Mouse (Mus musculus) MEL (cell line): ENCODE data around the gene Cabp2.

Source experiments
- BHLHE40 ChIP-seq: IDR thresholded peaks from 2 replicates; pipeline ENCODE4 v1.6.1; 2012; ENCODE audit warnings: low read depth, mild to moderate bottlenecking, inconsistent platforms, low read length, improper control_type of control experiment, borderline replicate concordance
- MAX ChIP-seq: IDR thresholded peaks from 2 replicates; pipeline ENCODE4 v1.6.1; 2011; ENCODE audit warnings: low read length, improper control_type of control experiment
- MAZ ChIP-seq: IDR thresholded peaks from 2 replicates; pipeline ENCODE4 v1.6.1; 2012; ENCODE audit warnings: low read depth, mild to moderate bottlenecking, inconsistent platforms, low read length, improper control_type of control experiment
- MYB ChIP-seq: IDR thresholded peaks from 2 replicates; pipeline ENCODE4 v1.6.1; 2011; ENCODE audit warnings: mild to moderate bottlenecking, low read depth, low read length, improper control_type of control experiment
- POLR2A ChIP-seq, 2 experiments: IDR thresholded peaks; 2 replicates each; pipeline ENCODE4 v1.6.1; 2011 to 2012; ENCODE audit warnings: low read length in 2 of 2, mild to moderate bottlenecking in 2 of 2, control low read depth in 1 of 2, improper control_type of control experiment in 1 of 2, low read depth in 1 of 2, moderate library complexity in 1 of 2; ENCODE audit not compliant: control insufficient read depth in 1 of 2, insufficient read depth in 1 of 2, poor library complexity in 1 of 2
- ZC3H11A ChIP-seq: IDR thresholded peaks from 2 replicates; pipeline ENCODE4 v1.6.1; 2012; ENCODE audit warnings: low read depth, mild to moderate bottlenecking, inconsistent platforms, low read length, improper control_type of control experiment
- ZKSCAN1 ChIP-seq: IDR thresholded peaks from 2 replicates; pipeline ENCODE4 v1.6.1; 2012; ENCODE audit warnings: low read depth, mild to moderate bottlenecking, inconsistent platforms, low read length, improper control_type of control experiment, moderate library complexity

- no peak for TF ChIP-seq MAZ
- TF ChIP-seq ZC3H11A = no peak
- no peak for TF ChIP-seq MAX
- no peak for TF ChIP-seq ZKSCAN1
- no peak for TF ChIP-seq MYB
- TF ChIP-seq BHLHE40 = no peak
- TF ChIP-seq POLR2A (IDR thresholded peaks at IDR 0.05; ENCODE audit: control insufficient read depth in 1 of 2, insufficient read depth in 1 of 2, low read depth in 1 of 2, low read length in 2 of 2, poor library complexity in 1 of 2) = no peak
Measured at GRCm38 (mm10) chr19:4087090-4087489, 5.7 kb downstream of the Cabp2 start.
